Mouse (Mus musculus): ENCODE measurements around the gene Olfr56.
"Not testable (repeated sequence)": the region's sequence is repeated elsewhere in the genome, so short reads cannot be mapped to it uniquely, and the experiment has no call there.

The Olfr56 gene

GRCm38 (mm10) chr11:48978240-48978939, at the start of gene Olfr56:
TSS of gene Olfr56 (plus strand) at chr11:48978889.
- not testable (repeated sequence) for DNase-seq (ENCODE audit: low read depth, low spot score)

GRCm38 (mm10) chr11:48933422-48933821, 45.3 kb upstream of the Olfr56 start:
- not testable (repeated sequence) for DNase-seq (ENCODE audit: low read depth, low spot score)

- DNase-seq (ENCODE audit: low read depth, low spot score), result not testable (repeated sequence)
Observed at GRCm38 (mm10) chr11:48933923-48934322, 44.8 kb upstream of the Olfr56 start.

GRCm38 (mm10) chr11:48935291-48935690, 43.4 kb upstream of the Olfr56 start:
- not testable (repeated sequence) for DNase-seq (ENCODE audit: low read depth, low spot score)

- not testable (repeated sequence) for DNase-seq (ENCODE audit: low read depth, low spot score)
Observed at GRCm38 (mm10) chr11:48939286-48939685, 39.4 kb upstream of the Olfr56 start.

GRCm38 (mm10) chr11:48946090-48946489, 32.6 kb upstream of the Olfr56 start, which contains the start of gene Psme2b:
TSS of gene Psme2b (minus strand) at chr11:48946190.
- DNase-seq (ENCODE audit: low read depth, low spot score), result not testable (repeated sequence)

- not testable (repeated sequence) for DNase-seq (ENCODE audit: low read depth, low spot score)
Observed at GRCm38 (mm10) chr11:48974686-48975085, 4.0 kb upstream of the Olfr56 start.

GRCm38 (mm10) chr11:48979251-48979650, 562 bp downstream of the Olfr56 start, which contains the start of gene 9930111J21Rik1:
TSS of gene 9930111J21Rik1 (minus strand) at chr11:48979398.
- not testable (repeated sequence) for DNase-seq (ENCODE audit: low read depth, low spot score)

GRCm38 (mm10) chr11:48980052-48980451, 1.4 kb downstream of the Olfr56 start:
- not testable (repeated sequence) for DNase-seq (ENCODE audit: low read depth, low spot score)

GRCm38 (mm10) chr11:48982848-48983247, 4.2 kb downstream of the Olfr56 start:
- not testable (repeated sequence) for DNase-seq (ENCODE audit: low read depth, low spot score)

GRCm38 (mm10) chr11:48988219-48988618, 9.5 kb downstream of the Olfr56 start:
- not testable (repeated sequence) for DNase-seq (ENCODE audit: low read depth, low spot score)

GRCm38 (mm10) chr11:48989981-48990380, 11.3 kb downstream of the Olfr56 start:
- not testable (repeated sequence) for DNase-seq (ENCODE audit: low read depth, low spot score)

GRCm38 (mm10) chr11:48991740-48992520, 13.2 kb downstream of the Olfr56 start, which contains the start of gene Gm12185:
TSS of gene Gm12185 (minus strand) at chr11:48992226.
- DNase-seq (ENCODE audit: low read depth, low spot score), result peak; percentile 21

GRCm38 (mm10) chr11:48993296-48993695, 14.6 kb downstream of the Olfr56 start:
- DNase-seq (ENCODE audit: low read depth, low spot score), result not testable (repeated sequence)

GRCm38 (mm10) chr11:48994018-48994417, 15.3 kb downstream of the Olfr56 start, which contains the start of gene Tgtp1:
TSS of gene Tgtp1 (minus strand) at chr11:48994172.
- DNase-seq (ENCODE audit: low read depth, low spot score), result not testable (repeated sequence)

- DNase-seq (ENCODE audit: low read depth, low spot score), result not testable (repeated sequence)
Observed at GRCm38 (mm10) chr11:49000411-49000810, 21.7 kb downstream of the Olfr56 start.

GRCm38 (mm10) chr11:49006317-49006716, 27.6 kb downstream of the Olfr56 start:
- not testable (repeated sequence) for DNase-seq (ENCODE audit: low read depth, low spot score)

- not testable (repeated sequence) for DNase-seq (ENCODE audit: low read depth, low spot score)
Observed at GRCm38 (mm10) chr11:49006785-49007184, 28.1 kb downstream of the Olfr56 start.

GRCm38 (mm10) chr11:49012074-49012473, 33.4 kb downstream of the Olfr56 start:
- DNase-seq (ENCODE audit: low read depth, low spot score), result not testable (repeated sequence)

GRCm38 (mm10) chr11:49050064-49050463, 71.4 kb downstream of the Olfr56 start:
- not testable (repeated sequence) for DNase-seq (ENCODE audit: low read depth, low spot score)

- not testable (repeated sequence) for DNase-seq (ENCODE audit: low read depth, low spot score)
Observed at GRCm38 (mm10) chr11:49051093-49051891, 72.6 kb downstream of the Olfr56 start, which contains the start of gene 9930111J21Rik2. TSS of gene 9930111J21Rik2 (minus strand) at chr11:49051242.

Data from ES-CJ7 (cell line).